Mouse (Mus musculus): ENCODE data around the gene Nfkbil1.
"Not testable (repeated sequence)": the region's sequence is repeated elsewhere in the genome, so short reads cannot be mapped to it uniquely, and the experiment has no call there.

The Nfkbil1 gene

DNA sequence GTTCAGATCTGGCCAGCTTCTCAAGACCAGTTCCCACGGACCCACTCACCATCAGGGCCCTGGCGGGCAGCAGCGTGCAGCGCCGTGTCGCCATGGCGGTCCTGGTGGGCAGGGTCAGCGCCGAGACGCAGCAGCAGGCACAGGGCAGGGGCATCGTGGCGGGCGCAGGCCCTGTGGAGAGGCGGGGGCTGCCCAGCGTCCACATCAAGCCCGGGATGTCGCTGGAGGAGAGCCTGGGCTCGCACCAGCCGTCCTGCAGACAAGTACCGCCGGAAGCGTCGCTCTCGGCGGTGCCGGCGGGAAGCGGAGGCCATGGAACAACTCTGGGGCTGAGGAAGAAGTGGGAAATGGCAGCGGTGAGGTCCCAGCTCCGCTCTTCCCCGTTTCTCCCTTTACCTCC is 689 bp downstream of the Nfkbil1 start:
- DNase-seq = peak in 1 of 2 experiments; percentile 40

DNA sequence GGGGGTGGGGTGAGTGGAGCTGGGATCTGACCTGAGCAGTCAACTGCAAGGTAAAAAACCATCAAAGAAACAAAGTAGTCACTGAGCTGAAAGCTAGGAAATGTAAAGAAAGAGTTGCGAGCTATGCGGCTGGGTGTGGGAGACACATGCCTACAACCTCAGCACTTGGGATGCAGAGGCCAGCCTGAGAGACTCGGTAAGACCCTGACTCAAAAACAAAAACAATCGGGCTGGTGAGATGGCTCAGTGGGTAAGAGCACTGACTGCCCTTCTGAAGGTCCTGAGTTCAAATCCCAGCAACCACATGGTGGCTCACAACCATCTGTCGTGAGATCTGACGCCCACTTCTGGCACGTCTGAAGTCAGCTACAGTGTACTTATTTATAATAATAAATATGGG is 1.5 kb downstream of the Nfkbil1 start:
- DNase-seq = not testable (repeated sequence)

DNA sequence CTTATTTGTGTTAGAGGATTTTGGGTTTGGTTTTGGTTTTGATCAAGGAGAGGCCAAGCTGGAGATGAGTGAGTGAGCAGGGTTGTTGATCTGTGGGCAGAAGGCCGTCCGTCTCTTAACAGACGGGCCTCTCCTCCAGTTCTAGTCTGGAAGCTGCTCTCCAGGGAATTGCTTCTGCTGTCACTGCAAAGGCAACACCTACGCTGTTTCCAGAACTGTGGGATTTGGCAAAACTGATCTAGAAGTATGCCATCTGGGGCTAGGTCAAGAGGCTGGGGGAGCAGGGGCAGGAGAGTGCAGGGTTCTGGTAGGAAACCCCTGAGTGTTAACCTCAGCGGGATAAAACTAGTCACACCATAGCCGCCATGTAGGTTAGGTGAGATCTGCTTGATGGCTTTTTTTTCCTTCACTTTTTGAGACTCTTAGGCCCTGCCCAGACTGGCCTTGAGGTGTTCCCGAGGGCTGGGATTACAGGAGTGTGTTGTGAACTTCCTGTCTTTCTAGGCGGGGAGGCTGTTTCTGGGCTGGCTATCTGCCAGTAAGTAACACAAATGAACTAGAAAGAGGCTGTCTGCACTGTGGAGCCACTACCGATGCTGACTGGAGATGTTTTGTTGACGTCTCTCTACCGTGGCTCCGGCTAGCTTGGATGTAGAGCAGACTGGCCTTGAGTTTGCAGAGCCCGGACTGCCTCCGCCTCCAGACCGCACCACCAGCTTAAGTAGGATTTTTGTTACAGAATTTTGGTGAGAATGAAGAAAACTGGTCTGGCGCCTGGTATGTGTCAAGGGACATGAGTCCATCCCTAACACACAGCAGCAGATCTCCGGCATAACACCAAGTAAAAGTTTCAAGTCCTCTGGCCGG is 2.2 kb downstream of the Nfkbil1 start, which contains the start of gene Atp6v1g2:
Gene Atp6v1g2, plus strand, starts transcription at position 547 of the 867 bp plus-strand sequence.
- DNase-seq = no peak

DNA sequence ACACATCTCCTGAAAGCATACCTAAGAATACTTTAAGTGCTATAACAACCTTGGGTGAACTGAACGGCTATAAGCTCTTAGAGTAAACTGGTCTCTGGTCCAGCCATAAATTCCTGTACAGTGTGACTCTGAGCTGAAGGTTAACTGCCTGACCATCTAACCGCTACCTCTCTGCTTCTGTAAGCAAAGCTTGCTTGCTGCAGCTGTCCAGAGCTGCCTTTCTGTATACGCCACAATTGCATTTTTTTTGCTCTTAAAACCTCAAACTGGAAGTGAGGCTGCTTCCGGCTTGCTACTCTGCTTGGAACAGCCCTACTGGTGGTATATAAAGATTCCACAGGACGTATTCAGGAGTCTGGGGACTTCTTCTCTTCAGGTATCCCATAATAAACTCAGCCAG is 2.9 kb downstream of the Nfkbil1 start:
- DNase-seq = peak; percentile 37 to 39

DNA sequence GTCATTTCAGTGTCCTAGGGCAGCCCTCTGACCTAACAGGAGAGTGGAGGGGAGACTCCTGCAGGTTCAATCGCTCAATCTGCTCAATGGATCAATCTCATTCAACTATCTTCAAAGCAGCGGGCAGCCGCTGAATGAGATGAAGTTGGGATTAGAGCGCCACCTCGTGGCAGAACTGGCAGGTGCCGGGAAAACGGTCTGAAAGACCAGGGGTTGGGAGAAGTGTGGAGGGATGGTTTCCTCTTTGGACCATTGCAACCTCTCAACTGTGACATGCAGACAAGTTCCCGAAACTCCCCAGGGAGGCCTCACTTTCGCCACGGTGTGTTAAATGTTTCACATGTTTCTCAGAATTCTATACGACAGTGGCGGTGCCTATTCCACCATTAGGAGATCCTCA is 3.5 kb downstream of the Nfkbil1 start:
- peak; percentile 92 to 93 for DNase-seq

DNA sequence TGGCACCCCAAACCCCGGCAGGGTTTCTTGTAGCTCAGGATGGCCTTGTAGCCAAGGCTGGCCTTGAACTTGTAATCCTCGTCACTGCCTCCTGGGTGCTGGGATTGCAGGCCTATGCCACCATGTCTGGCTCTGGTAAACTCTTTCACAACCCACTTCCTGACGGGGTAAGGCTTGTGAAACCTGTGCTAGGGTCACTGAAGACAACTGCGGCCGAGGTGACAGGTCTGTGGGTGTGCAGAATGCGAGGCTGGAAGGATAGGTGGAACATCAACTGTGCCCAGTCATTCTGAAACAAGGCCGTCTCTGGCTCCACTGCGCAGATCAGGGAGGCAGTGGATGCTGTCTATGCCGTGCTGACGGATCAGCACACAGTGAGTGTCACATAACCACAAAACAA is 4.6 kb downstream of the Nfkbil1 start:
- no peak for DNase-seq

DNA sequence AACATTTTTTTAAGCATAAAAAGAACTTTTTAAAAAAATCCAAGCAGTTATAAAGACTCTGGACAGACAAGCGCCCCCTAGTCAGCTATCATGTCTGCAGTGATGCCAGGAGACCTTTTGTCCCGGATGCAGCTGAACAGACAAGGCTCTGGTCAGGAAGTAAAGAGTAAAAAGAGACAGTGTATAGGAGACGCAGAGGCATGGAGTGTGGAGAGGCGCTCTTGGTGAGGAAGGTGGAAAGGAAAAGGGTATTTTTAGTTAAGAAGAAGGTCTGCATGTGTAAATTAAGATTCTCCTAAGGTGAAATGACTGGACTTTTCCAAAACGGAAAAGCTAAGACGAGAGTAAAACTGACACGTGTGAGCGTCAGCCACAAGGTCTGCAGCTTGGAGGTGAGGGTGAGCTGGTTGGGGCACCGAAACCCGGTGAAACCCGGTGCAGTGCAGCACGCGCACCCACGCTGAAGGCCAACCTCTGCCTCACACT is 9.0 kb downstream of the Nfkbil1 start:
- no peak for DNase-seq

DNA sequence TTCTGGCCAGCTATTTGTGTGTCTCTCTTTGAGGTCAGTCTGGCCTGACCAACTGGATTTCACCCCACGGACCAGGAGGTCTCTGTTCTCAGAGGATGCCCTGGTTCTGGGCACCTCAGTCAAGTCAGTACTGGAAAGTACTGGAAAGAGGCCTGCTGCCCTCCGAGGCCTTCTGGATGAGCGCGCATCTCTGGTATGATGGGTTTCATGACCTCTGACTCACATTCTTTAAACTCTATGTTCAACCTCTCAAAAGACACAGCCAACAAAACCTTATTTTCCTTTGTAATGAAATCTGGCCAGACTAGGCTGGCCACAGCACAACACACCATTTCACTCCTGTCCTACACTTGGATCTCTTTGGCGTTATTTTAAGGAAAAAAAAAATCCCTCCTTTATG is 10.1 kb downstream of the Nfkbil1 start:
- no peak for DNase-seq

DNA sequence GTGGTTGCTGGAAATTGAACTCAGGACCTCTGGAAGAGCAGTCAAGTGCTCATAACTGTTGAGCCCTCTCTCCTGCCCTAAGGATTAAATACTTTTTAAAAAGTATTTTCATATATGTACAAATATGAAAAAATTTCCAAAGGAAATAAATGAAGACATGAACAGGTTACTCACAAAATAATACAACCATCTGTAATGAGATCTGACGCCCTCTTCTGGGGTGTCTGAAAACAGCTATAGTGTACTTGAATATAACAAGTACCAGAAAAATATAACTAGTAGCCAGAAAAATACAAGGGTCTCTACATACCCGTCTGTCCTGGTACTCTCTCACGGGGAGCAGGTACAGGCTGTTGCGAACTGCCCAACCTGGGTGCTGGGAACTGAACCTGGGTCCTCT is 11.0 kb downstream of the Nfkbil1 start:
- peak; percentile 47 to 53 for DNase-seq

DNA sequence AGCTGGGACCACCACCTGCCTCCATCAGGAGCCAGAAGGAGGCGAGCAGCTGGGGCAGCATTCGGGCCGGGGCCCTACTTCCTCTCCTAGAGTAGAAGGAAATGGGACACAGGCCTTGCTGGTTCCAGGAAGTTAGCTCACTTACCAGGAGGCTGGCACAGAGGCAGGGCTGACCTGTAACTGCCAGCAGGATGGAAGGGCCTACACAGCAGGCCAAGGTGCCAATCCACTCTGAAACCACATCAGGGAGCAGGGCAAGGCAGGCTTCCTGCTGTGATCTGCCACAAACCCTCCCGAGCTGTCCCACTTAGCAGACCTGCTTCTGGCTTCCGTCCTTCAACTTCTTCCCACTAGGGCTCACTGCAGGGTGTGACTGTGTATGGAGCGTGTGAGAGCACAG is 13.3 kb downstream of the Nfkbil1 start:
- DNase-seq = no peak

GRCm38 (mm10) chr17:35220156-35220952 is 15.2 kb downstream of the Nfkbil1 start, which contains the start of gene Gm16181:
Gm16181 (plus strand) TSS chr17:35220834.
- no peak for DNase-seq

DNA sequence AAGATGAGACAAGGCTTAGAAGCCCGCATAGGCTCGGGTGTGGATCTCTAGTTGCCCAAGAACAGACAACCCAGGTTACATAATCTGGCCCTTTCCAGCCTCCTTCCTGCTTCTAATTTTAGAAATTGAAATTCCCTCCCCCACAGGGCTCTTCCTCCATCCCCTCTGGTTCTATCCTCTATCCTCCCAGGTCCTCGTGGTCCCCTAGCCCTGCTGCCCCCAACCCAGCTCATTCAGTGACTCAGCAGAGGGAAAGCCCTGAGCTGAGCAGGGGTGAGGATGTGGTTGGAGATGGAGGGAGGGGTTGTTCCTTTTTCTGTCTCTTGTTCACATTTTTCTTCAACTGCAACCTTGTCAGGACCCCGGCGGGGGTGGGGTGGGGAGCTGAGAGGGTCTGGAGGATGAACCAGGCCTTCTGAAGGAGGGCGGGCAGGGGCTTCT is 16.0 kb downstream of the Nfkbil1 start:
- DNase-seq = peak; percentile 73 to 75

DNA sequence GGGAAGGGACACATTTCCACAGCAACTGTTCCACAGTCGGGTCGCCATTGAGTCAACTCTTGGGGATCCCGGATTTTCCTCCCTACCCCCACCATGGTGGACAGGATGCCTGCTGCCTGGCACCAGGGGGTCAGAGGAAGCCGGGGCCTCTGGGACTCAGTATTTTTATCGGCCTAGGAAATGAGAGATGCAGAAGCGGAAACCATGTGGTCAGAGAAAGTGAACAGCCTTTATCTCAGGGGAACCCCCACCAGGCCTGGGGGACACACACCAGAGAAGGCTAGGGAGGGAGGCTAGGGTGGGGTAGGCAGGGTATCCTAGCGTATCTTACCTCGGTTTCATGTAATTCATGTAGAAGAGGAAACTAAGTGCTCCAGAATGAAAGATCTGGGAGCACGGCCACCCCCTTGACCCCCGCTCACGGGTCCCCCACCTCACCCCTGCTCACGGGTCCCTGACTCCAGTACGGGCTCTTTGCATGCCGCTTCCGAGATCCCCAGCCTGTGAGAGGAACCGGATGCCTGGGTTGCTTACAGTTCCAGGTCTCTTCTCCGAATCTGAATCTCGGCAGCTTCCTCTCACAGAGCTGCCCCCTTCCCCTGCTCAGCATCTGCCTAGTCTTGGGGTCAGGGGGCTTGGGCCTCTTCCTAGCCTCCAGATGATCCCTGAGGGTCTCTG is 16.9 kb downstream of the Nfkbil1 start:
- DNase-seq = peak; percentile 84 to 87

DNA sequence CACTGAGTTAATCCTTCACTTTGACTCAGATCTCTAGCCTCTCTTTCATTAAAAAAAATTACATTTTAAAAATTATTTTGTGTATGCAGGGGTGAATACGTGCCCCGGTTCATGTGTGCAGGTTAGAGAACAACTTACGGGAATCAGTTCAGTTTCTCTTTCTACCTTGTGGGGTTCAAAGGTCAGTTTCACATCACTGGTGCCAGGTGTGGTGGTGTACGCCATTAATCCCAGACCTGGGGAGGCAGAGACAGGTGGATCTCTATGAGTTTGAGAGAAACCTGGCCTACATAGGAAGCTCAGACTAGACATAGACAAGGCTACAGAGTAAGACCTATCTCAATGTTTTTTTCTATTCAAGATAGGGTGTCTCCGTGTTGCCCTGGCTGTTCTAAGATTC is 22.5 kb downstream of the Nfkbil1 start:
- DNase-seq = no peak

DNA sequence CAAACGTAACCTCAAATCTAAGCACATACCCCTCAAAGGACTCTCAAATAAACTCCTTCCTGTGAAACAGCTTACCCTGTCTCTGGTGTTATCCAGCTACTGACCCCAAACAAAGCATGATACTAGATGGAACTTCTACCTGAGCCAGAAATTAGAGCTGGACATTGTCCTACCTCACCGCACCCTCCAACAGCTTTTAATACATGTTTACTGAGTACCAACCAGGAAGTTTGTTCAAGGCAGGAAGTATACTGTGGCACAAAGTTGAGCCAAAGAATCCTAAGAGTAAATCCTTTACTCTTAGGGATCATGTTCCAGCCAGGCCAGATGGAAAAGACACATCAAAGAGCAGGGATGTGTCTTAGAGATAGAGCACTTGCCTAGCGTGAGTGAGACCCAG is 25.0 kb downstream of the Nfkbil1 start:
- DNase-seq = no peak

DNA sequence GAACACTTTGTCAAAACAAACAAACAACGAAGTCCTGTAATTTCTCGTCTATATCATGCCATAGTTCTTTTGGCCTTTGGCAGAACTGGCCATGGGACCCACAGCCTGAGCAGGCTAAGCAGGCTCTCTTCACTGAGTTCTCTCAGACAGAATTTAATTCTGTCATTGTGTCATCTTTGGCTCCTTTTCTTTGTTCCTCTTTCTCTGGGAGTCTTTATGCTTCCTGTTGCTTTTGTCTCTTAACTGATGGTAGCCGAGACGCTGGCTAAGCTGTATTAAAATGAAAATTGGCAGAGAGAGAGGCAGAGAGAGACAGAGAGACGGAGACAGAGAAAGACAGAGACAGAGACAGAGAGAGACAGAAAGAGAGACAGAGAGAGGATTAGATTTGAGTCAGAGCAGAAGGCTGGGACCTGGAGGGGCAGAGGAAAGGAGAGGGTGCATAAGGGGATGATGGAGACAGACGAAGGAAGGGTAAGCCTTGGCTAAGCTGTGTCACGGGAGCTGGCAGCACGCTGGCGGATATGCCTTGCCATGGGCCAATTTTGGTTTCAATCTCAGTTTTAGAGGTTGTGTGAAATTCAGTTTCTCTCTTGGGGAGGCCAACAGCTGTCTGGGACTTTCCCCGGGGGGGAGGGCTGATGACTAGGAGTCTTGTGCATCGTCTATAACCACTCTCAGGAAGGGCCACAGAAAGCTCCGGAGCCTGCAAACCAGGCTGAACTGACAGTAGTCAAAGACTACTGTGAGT is 25.6 kb downstream of the Nfkbil1 start:
- DNase-seq = peak; percentile 85 to 88

DNA sequence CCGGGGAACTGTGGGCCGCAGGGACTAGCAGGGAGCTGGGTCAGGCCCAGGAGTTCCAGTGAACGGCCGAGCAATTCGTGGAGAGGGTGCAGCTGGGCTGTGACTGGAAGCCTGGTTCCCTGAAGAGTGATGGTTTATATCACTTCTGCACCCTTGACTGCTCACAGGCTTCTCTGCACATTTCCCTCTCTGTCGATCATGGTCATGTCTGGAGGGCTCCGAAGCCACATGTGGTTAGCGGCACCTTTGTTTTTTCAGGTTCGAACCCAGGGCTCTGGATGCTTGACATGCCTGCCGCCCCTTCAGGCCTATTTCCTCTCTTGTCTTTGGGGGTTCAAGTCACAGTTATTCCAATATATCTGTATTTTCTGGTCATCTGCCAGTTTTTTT is 30.2 kb downstream of the Nfkbil1 start:
- peak in 1 of 2 experiments; percentile 60 for DNase-seq

- DNase-seq = peak; percentile 77
Observed at GRCm38 (mm10) chr17:35204494-35205379, 30.9 kb downstream of the Nfkbil1 start, which contains the start of gene Lta. Lta (minus strand) TSS chr17:35205351.

- DNase-seq = no peak
Observed at GRCm38 (mm10) chr17:35202442-35202841, 33.1 kb downstream of the Nfkbil1 start.

GRCm38 (mm10) chr17:35201787-35202186 is 33.8 kb downstream of the Nfkbil1 start, which contains the start of gene Tnf:
Tnf (minus strand) TSS chr17:35202007.
- peak; percentile 60 to 61 for DNase-seq

DNA sequence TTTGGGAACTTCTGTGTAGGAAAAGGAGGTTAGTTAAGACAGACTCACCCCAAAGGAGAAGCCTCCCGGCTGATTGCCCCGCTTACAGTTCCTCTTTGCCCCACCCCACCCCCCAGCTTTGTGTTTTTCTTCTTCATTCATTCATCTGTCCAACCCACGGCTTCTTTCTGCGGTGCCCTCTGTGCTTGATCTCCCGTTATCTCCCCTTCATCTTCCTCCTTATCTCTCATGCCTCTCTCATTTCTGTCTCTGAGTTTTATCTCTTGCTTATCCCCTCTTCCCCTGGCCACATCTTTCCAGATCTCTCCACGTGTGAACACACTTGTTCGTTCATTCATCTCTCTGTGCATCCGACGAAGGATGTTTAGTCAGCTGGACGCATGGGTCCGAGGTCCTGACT is 34.5 kb downstream of the Nfkbil1 start:
- DNase-seq = peak; percentile 68 to 71

All from B cell, adult 2 months (primary cell).